Mouse (Mus musculus) hindbrain, embryonic 16.5 days (tissue): Measurements from ENCODE around the gene Mast4. TPM values are rescaled to one million over a fixed set of nuclear protein-coding genes. Genes with fewer than 3 reads are reported as not detected.

Source experiments
- ATAC-seq: fragments of 200-750 bp; cut with Nextera tagmentation; 2 replicates; pipeline ENCODE4 v1.8.0; 2017; ENCODE audit warnings: moderate TSS enrichment, moderate library complexity
- H3K27ac ChIP-seq: fragments of 300-500 bp; sonication (generic); 2 replicates; pipeline ENCODE4 v1.5.1; 2014; ENCODE audit warnings: low read depth, mild to moderate bottlenecking, control low read depth, low read length, moderate library complexity
- H3K27me3 ChIP-seq: fragments of 300-500 bp; sonication (generic); replicated peaks from 2 replicates; pipeline ENCODE4 v1.6.1; 2014; ENCODE audit warnings: low read length; ENCODE audit not compliant: control insufficient read depth, insufficient read depth
- H3K36me3 ChIP-seq: fragments of 300-500 bp; sonication (generic); 2 replicates; pipeline ENCODE4 v1.6.1; 2014; ENCODE audit warnings: mild to moderate bottlenecking, low read length, moderate library complexity, mixed read lengths; ENCODE audit not compliant: control insufficient read depth, insufficient read depth
- H3K4me1 ChIP-seq: fragments of 300-500 bp; sonication (generic); 2 replicates; pipeline ENCODE4 v1.6.1; 2014; ENCODE audit warnings: low read depth, low read length; ENCODE audit not compliant: control insufficient read depth, insufficient read depth
- H3K4me2 ChIP-seq: fragments of 300-500 bp; sonication (generic); 2 replicates; pipeline ENCODE4 v1.6.1; 2014; ENCODE audit warnings: mild to moderate bottlenecking, low read length, control low read depth, moderate library complexity
- H3K4me3 ChIP-seq: fragments of 300-500 bp; sonication (generic); 2 replicates; pipeline ENCODE4 v1.5.1; 2014; ENCODE audit warnings: mild to moderate bottlenecking, low read length, control low read depth, moderate library complexity
- H3K9ac ChIP-seq: fragments of 300-500 bp; sonication (generic); 2 replicates; pipeline ENCODE4 v1.6.1; 2014; ENCODE audit warnings: low read depth, mild to moderate bottlenecking, control low read depth, low read length, moderate library complexity
- H3K9me3 ChIP-seq: fragments of 300-500 bp; sonication (generic); 2 replicates; pipeline ENCODE4 v1.6.1; 2014; ENCODE audit warnings: mild to moderate bottlenecking, low read length, moderate library complexity; ENCODE audit not compliant: control insufficient read depth
- WGBS: fragments of 180-500 bp; shearing (Covaris S2); extraction: QIAGEN DNeasy Blood & Tissue Kit; methylation state at CpG from one replicate; pipeline ENCODE4 v1.1.7; 2014; 5-methylcytosine and 5-hydroxymethylcytosine counted together
- polyA plus RNA-seq: library from polyadenylated mRNA; unstranded; fragments of >200 nt; fragmentation: Nextera tagmentation; extraction: Ambion mirVana; gene quantifications from 2 replicates; pipeline ENCODE4 v1.2.1, GENCODE M21; 2015

Gene Mast4
- polyA plus RNA-seq, 1 experiment from 2014 or later: 24.6 TPM

DNA sequence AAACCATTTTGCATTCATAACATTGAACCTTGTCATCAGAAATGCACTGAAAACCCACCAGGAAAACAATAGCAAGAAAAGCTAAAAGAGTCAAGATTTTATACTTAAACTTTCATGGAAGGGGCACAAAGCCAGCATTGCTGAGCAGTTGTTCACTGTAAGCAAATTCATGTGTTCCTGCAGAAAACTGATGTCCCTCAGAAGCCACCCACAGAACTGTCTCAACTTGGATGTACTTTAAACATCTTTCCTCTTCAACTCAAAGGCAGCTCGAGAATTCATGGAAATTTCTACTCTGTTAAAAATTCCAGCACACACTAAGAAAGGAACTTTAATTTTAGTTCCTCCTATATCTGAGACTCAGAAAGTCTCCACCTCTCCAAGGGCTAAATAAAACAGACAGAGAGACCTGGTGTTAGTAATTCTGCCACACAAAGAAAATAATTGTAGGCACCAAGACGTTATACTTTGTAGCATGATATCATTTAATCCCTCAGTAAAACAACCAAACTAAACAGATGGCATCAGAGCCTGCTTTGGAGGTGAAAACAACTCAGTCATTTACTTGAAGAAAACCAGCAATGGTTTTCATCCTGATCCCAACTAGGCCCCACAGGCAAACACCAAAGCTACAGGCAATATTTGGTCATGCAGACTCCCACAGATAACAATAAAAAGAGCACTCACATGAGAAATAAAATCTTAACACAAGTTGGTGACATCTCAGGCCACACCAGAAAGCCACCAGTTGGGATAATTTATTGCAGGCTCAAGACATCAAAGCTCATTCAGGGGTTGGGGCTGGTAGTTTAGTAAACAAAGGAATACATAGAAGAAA is 134.3 kb downstream of the Mast4 start:
- Histone ChIP-seq H3K9me3 (no peaks in the 10 kb centered on the region), H3K4me1 (no peaks in the 10 kb centered on the region)
- WGBS: 70% methylated on average over 2 of the region's 2 CpGs

DNA sequence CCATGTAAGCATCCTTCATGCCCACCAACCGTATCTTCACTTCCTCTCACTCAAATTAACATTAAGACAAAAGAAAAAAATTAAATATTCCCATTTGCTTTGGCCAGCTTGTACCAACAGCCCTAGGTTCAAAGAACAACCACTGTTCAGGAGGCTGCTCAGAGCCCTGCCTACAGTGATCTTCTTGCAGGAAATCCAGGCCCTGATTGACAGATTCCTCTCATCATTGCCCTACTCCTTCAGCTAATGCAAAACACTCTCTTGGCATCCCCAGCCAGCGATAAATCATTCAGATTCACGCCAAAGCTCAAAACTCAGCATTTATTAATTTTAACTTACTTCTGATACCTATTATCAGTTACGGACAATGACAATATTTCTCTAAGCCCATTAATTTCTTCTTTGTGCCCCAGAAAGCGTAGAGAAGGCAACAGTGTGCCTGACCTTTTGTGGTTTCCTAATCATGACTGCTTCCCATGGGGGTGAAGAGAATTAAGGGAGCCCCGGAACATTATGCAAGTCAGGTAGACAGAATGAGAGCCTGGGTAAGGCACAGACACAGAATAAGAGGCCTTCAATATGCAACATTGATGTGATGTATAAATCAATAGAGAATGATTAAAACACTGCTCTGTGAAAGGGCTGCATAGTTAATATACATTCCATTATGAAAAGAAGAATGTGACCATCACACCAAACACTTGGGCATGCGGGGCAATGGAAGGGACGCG is 135.9 kb downstream of the Mast4 start:
- ATAC-seq: no peak
- Histone ChIP-seq H3K9me3 (no peaks in the 10 kb centered on the region), H3K4me2 (no peak overlapping the region), H3K27me3 (no peaks in the 10 kb centered on the region), H3K4me3 (no peak overlapping the region), H3K9ac (no peak overlapping the region), H3K36me3 (no peaks in the 10 kb centered on the region), H3K27ac (no peak overlapping the region), H3K4me1 (no peaks in the 10 kb centered on the region)
- 70% methylated on average over 9 of the region's 9 CpGs for WGBS

More for the DNA sequence above, 134.3 kb downstream of the Mast4 start:
- no peak for ATAC-seq
- Histone ChIP-seq H3K4me2 (no peak overlapping the region), H3K27me3 (no peaks in the 10 kb centered on the region), H3K27ac (no peak overlapping the region), H3K4me3 (no peak overlapping the region), H3K9ac (no peak overlapping the region), H3K36me3 (no peaks in the 10 kb centered on the region)

DNA sequence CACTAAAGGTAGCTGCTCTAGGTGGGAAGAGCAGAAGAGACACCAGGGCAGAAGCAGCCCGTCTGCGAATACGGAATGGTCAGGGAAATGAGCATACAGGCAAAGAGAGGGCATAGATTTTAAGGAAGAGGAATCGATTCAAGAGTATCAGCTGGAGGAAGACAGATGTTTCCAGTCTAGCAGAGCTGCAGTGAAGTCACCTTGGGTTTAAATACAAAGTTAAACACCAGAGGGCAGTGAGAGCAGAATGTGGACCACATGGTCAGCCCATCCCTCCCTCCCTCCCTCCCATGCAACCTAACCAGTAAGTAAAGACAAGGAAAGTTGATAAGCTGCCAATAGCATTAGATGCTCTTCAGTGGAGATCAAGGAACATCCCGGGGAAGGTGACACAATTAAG is 138.0 kb downstream of the Mast4 start:
- 76% methylated on average over 5 of the region's 5 CpGs for WGBS
- Histone ChIP-seq H3K27ac (no peak overlapping the region), H3K36me3 (no peaks in the 10 kb centered on the region), H3K4me1 (no peaks in the 10 kb centered on the region), H3K9ac (no peak overlapping the region), H3K4me3 (no peak overlapping the region), H3K4me2 (no peak overlapping the region), H3K9me3 (no peaks in the 10 kb centered on the region), H3K27me3 (no peaks in the 10 kb centered on the region)
- ATAC-seq: no peak

DNA sequence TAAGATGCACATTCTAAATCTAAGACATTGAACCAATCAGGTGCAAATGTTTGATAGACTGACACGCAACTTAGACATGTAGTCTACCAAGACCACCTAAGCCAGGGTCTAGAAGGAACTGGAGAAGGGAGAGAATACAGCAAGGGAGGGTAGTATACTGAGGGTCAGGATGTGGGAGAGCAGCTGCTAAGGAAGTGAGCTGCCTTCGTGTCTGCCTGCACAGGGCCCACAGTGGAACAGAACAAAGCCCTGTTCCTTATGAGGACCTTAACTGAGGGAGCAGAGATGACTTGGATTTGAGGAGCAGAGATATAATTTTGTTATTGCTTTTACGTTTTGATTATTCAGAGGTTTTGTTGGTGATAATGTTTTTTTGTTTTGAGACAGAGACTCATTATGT is 138.4 kb downstream of the Mast4 start:
- WGBS: 80% methylated on average over 3 of the region's 3 CpGs
- Histone ChIP-seq H3K27ac (no peak overlapping the region), H3K4me1 (no peaks in the 10 kb centered on the region), H3K36me3 (no peaks in the 10 kb centered on the region), H3K4me3 (no peak overlapping the region), H3K9me3 (no peaks in the 10 kb centered on the region), H3K9ac (no peak overlapping the region), H3K27me3 (no peaks in the 10 kb centered on the region), H3K4me2 (no peak overlapping the region)
- ATAC-seq: no peak

DNA sequence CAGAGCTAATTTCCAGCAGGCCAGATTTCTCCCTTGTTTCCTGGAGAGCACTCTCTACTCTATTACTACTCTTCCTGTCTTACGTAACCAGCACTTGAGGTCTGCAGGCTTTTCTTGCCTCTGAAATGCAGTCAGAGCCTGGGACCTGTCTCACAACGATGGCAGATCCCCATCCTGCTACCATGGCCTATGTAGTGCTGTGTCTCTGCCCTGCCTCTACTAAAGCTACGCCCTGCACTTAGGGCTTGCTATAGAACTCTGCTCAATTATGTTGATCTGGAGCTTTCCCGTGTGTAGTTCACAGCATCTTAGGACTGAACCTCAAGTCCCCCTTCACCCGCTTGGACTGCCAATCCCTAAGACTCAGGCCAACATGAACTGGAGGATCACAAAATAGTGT is 150.7 kb downstream of the Mast4 start:
- Histone ChIP-seq H3K9ac (no peak overlapping the region), H3K4me1 (no peaks in the 10 kb centered on the region), H3K27ac (no peak overlapping the region), H3K9me3 (no peaks in the 10 kb centered on the region), H3K36me3 (no peaks in the 10 kb centered on the region), H3K4me2 (no peak overlapping the region), H3K4me3 (no peak overlapping the region), H3K27me3 (no peaks in the 10 kb centered on the region)
- 93% methylated on average over 5 of the region's 5 CpGs for WGBS
- ATAC-seq: no peak

DNA sequence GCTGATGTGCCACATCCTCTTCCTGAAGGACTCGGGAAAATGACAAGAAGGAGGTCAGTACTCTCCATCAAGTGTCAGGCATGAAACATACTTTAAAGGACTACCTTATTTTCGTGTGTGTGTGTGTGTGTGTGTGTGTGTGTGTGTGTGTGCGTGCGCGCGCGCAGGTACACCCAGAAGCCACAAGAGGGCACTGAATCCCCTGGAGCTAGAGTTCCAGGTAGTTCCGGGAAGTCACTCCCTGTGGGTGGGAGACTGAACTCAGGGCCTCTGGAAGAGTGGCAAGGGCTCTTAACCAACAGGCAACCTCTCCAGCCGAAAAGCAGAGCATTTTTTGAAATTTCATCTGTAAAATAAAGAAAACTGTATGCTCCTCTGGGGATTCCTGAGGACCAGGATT is 152.5 kb downstream of the Mast4 start:
- Histone ChIP-seq H3K4me2 (no peak overlapping the region), H3K27ac (no peak overlapping the region), H3K4me1 (no peaks in the 10 kb centered on the region), H3K36me3 (no peaks in the 10 kb centered on the region), H3K9ac (no peak overlapping the region), H3K27me3 (no peaks in the 10 kb centered on the region), H3K4me3 (no peak overlapping the region), H3K9me3 (no peaks in the 10 kb centered on the region)
- no peak for ATAC-seq
- 94% methylated on average over 9 of the region's 9 CpGs for WGBS

DNA sequence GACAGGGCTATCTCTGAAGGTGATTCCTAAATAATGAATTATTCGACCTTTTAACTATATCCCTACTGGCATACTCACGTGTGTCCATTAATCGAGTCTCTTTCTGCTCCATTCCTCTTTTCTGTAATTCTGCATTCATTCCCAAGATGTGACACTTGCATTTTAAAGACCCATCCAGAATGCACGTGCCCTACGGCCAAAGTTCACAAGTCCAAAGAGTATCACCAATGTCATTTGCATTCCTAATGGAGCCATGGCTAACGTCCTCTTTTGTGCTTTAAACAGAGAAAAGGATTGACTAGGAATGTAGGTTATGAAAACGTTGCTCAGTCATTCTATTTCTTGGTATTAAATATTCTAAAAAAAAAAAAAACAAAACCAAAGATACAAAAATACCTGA is 157.4 kb downstream of the Mast4 start:
- ATAC-seq: no peak
- Histone ChIP-seq H3K27ac (no peak overlapping the region), H3K27me3 (no peaks in the 10 kb centered on the region), H3K36me3 (no peaks in the 10 kb centered on the region), H3K9ac (no peak overlapping the region), H3K9me3 (no peaks in the 10 kb centered on the region), H3K4me1 (no peaks in the 10 kb centered on the region; the same call in 1 of the 2 replicates), H3K4me3 (no peak overlapping the region), H3K4me2 (no peak overlapping the region)
- 28% methylated on average over 7 of the region's 7 CpGs for WGBS

DNA sequence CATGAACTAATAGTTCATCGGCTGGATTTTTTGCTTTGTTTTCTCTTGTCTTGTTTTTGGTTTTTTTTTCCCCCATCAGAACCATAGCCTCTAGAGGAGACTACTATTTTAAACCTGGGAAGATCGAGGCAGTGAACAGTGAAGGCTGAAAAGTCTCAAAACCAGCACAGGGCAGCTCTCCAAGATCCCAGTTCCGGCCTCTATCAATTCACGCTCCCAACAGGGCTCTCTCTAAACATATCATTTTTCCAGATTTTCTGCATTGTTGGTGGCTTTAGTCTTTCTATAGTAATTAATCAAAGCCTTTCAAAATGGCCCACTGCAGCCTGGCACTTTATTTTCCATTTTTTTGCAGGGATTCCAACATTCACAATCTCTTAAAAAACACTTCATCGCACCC is 159.9 kb downstream of the Mast4 start:
- Histone ChIP-seq H3K4me1 (no peaks in the 10 kb centered on the region; the same call in 1 of the 2 replicates), H3K4me2 (no peak overlapping the region), H3K9ac (no peak overlapping the region), H3K36me3 (no peaks in the 10 kb centered on the region), H3K27me3 (no peaks in the 10 kb centered on the region), H3K27ac (no peak overlapping the region), H3K9me3 (no peaks in the 10 kb centered on the region), H3K4me3 (no peak overlapping the region)
- WGBS: 61% methylated on average over 5 of the region's 5 CpGs
- no peak for ATAC-seq

DNA sequence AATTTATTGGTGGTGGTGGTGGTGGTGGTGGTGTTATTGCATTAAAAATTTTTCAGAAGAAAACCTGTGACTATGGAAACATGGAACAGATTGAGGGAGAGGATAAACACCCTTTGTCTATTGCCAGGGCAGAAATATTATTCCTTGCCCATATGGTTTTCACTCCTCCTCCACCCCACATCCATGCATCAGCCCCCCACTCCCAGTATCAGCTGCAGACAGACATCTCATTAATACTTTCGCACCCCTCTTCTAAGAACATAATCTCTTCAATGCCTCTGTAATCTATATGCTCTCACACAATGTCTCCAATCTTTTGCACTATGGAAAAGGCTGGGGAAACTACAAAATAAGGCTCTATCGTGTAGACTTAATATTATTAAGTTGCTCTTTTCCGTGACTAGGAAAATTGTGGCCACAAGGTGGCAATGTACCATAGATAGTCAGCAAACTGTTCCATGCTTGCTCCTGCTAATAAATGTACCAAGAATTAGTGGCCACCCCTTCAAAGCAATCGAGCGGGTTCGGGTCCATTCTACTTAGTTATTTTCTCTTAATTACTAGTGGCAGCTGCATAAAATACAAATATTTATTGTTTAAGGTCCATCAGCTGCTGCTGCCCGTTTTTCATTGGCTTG is 160.6 kb downstream of the Mast4 start:
- Histone ChIP-seq H3K9me3 (no peaks in the 10 kb centered on the region), H3K4me3 (no peak overlapping the region), H3K4me2 (peak overlapping the region; percentile 40; the same call in 1 of the 2 replicates), H3K36me3 (no peaks in the 10 kb centered on the region), H3K27me3 (no peaks in the 10 kb centered on the region), H3K27ac (no peak overlapping the region), H3K9ac (no peak overlapping the region), H3K4me1 (no peaks in the 10 kb centered on the region; the same call in 1 of the 2 replicates)
- WGBS: 29% methylated on average over 7 of the region's 7 CpGs
- ATAC-seq: peak; percentile 81
